12 mouse cellular contexts compared by ENCODE assay signal in the genomic region with DNA sequence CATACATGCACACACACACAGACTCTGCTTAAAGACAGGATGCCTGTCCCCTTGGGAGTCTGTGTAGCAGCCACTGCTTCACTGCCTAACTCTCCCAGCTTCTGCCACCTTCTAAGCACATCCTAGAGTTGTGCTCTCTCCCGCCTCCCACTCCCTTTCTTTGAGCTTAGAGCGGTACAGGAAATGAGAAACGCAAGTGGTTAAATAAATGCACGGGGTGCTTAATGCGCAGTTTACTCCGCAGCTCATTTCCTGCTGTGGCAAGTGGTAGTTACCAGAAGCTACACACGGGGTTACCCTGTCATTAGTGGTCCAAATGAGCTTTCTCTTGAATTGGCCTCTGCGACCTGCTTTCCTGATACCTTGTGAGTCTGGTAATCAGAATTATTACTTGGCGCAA.
DNase-seq lines count a peak whose midpoint lies in the region; ATAC-seq and TF ChIP-seq lines count a peak whose summit lies in the region.
"Had no signal": no experiment of that assay in that cellular context is flagged by ENCODE, and none has a peak within 500 bp of the region (broad histone marks: within the 10 kb centered on the region; RNA-seq: fewer than 3 reads in every experiment).

No protein-coding gene starts in this region.

- no peak overlapping the region for H3K4me2 ChIP-seq in kidney, embryonic 15.5 days
- no peak overlapping the region for H3K4me2 ChIP-seq in limb, embryonic 11.5 days (ENCODE audit: low read depth, severe bottlenecking)
- H3K4me2 ChIP-seq: neural tube, embryonic 13.5 days had no signal

- 68% methylated on average over 9 of the region's 9 CpGs for WGBS in cerebellum, adult 2 months
- 64% methylated on average over 9 of the region's 9 CpGs for WGBS in kidney, embryonic 15.5 days
- 13% methylated on average over 9 of the region's 9 CpGs for WGBS in limb, embryonic 11.5 days

- H3K27me3 ChIP-seq in cerebellum, adult 2 months (ENCODE audit: control insufficient read depth, insufficient read depth, low read length) = no peaks in the 10 kb centered on the region
- no peaks in the 10 kb centered on the region for H3K27me3 ChIP-seq in kidney, embryonic 15.5 days
- H3K27me3 ChIP-seq in limb, embryonic 11.5 days (ENCODE audit: control insufficient read depth, insufficient read depth, low read length) = no peaks in the 10 kb centered on the region
- H3K27me3 ChIP-seq: neural tube, embryonic 13.5 days had no signal

- H3K36me3 ChIP-seq in kidney, embryonic 15.5 days = no peaks in the 10 kb centered on the region
- H3K36me3 ChIP-seq in limb, embryonic 11.5 days (ENCODE audit: control insufficient read depth, insufficient read depth, low read length) = no peaks in the 10 kb centered on the region
- H3K36me3 ChIP-seq: neural tube, embryonic 13.5 days had no signal

- no peak for TF ChIP-seq CTCF in cerebellum, adult 2 months (IDR thresholded peaks at IDR 0.05; ENCODE audit: borderline replicate concordance, insufficient read depth, low read depth, low read length)

- no peak for ATAC-seq in kidney, embryonic 15.5 days (replicated peaks; ENCODE audit: low FRiP score)
- ATAC-seq in limb, embryonic 11.5 days (ENCODE audit: insufficient number of reproducible peaks, low FRiP score, low TSS enrichment, low read depth) = peak; percentile 51; the same call in 1 of the 2 replicates
- ATAC-seq: hindbrain, embryonic 16.5 days had no signal

- no peaks in the 10 kb centered on the region for H3K9me3 ChIP-seq in kidney, embryonic 15.5 days (replicated peaks)
- no peaks in the 10 kb centered on the region for H3K9me3 ChIP-seq in limb, embryonic 11.5 days (ENCODE audit: control insufficient read depth, low read length)
- H3K9me3 ChIP-seq: neural tube, embryonic 13.5 days had no signal

- no peak for DNase-seq in cerebellum, adult 2 months
- no peak for DNase-seq in cerebellum, adult 18-20 months
- no peak for DNase-seq in kidney, postnatal 36 days
- peak; percentile 79 for DNase-seq in brain, adult 2 months (ENCODE audit: low read depth, low spot score)
- peak; percentile 50 for DNase-seq in limb, embryonic 11.5 days (ENCODE audit: low spot score)
- DNase-seq in frontal cortex, postnatal 10 days (ENCODE audit: low spot score in 2 of 2) = no peak
- no peak for DNase-seq in adrenal gland, adult (ENCODE audit: inconsistent age in 2 of 2, low spot score in 1 of 2)
- DNase-seq: adrenal gland, postnatal 10 days had no signal

- no peak overlapping the region for H3K9ac ChIP-seq in kidney, embryonic 15.5 days
- H3K9ac ChIP-seq in limb, embryonic 11.5 days (ENCODE audit: low read length) = no peak overlapping the region
- H3K9ac ChIP-seq: liver, embryonic 14.5 days; neural tube, embryonic 13.5 days had no signal

- no peak for TF ChIP-seq POLR2A in cerebellum, adult 2 months (IDR thresholded peaks at IDR 0.05; ENCODE audit: borderline replicate concordance, insufficient read depth, low read length)

- peaks cover 53% of the 10 kb centered on the region for H3K4me1 ChIP-seq in cerebellum, adult 2 months (ENCODE audit: control insufficient read depth, insufficient read depth, low read length)
- H3K4me1 ChIP-seq in kidney, embryonic 15.5 days = peaks cover 32% of the 10 kb centered on the region
- peaks cover 19% of the 10 kb centered on the region for H3K4me1 ChIP-seq in limb, embryonic 11.5 days (ENCODE audit: control insufficient read depth, insufficient read depth, low read length)

- H3K27ac ChIP-seq in cerebellum, adult 2 months (ENCODE audit: insufficient read depth, low read length) = 0 out of 2 replicates have a peak overlapping the region, but pooled peaks have one; percentile 32
- peak overlapping the region; percentile 63 for H3K27ac ChIP-seq in kidney, embryonic 15.5 days
- H3K27ac ChIP-seq in limb, embryonic 11.5 days (replicated peaks; ENCODE audit: low read depth, low read length) = 0 out of 2 replicates have a peak overlapping the region, but pooled peaks have one; percentile 18
- H3K27ac ChIP-seq: liver, embryonic 14.5 days; neural tube, embryonic 13.5 days had no signal

- H3K4me3 ChIP-seq in cerebellum, adult 2 months (replicated peaks; ENCODE audit: insufficient read depth, low read depth, low read length) = no peak overlapping the region
- no peak overlapping the region for H3K4me3 ChIP-seq in kidney, embryonic 15.5 days (replicated peaks)
- no peak overlapping the region for H3K4me3 ChIP-seq in limb, embryonic 11.5 days (ENCODE audit: low read depth, low read length)
- H3K4me3 ChIP-seq: neural tube, embryonic 13.5 days had no signal

Comparison
In these comparisons a context has a peak if more than half of its experiments do, and no peak if none do; other contexts are left out.
1. DNase-seq: peak in brain, adult 2 months (single experiment) and limb, embryonic 11.5 days (single experiment); none in cerebellum, adult 2 months (0 of 2), cerebellum, adult 18-20 months (0 of 2), kidney, postnatal 36 days (0 of 2), frontal cortex, postnatal 10 days (0 of 2) and adrenal gland, adult (0 of 2).
2. Peak in every context shown above with its lines, with median percentiles within 50 percentile points of each other: H3K27ac ChIP-seq.